Mouse (Mus musculus) E14TG2a.4 (cell line): ENCODE data around the gene Kif27.

Experiments
- CTCF ChIP-seq: conservative IDR thresholded peaks from 2 replicates; pipeline ENCODE4 v1.5.1; 2014; ENCODE audit warnings: low read length
- NANOG ChIP-seq: IDR thresholded peaks from 2 replicates; pipeline ENCODE4 v1.6.1; 2014; ENCODE audit warnings: borderline replicate concordance, low read length, mixed read lengths
- POU5F1 ChIP-seq: IDR thresholded peaks from 2 replicates; pipeline ENCODE4 v1.6.1; 2014; ENCODE audit warnings: low read length, borderline replicate concordance

DNA sequence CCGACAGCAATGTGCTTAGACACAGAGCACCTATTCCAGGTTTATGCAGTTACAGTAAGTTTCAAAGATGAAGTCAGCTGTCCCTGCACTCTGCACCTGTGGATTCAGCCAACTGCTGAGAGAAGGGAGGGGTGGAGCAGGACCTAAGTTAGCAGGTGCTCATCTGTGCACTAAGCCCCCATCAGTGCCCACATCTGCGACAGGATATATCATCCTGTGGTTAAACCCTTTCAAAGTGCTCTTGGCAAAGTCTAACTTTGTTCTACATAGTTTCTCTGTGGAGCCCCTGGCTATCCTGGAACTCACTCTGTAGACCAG is 14.2 kb upstream of the Kif27 start:
- no peak for TF ChIP-seq CTCF
- TF ChIP-seq NANOG, result no peak
- no peak for TF ChIP-seq POU5F1
